Mouse (Mus musculus): ENCODE measurements around the gene Htra3. TPM values are rescaled to one million over a fixed set of nuclear protein-coding genes. Genes with fewer than 3 reads are reported as not detected.

Gene Htra3
- 25.6 and 29.3 TPM in 2 replicates for polyA plus RNA-seq (2015; fragmentation: Nextera tagmentation; extraction: Ambion mirVana)

DNA sequence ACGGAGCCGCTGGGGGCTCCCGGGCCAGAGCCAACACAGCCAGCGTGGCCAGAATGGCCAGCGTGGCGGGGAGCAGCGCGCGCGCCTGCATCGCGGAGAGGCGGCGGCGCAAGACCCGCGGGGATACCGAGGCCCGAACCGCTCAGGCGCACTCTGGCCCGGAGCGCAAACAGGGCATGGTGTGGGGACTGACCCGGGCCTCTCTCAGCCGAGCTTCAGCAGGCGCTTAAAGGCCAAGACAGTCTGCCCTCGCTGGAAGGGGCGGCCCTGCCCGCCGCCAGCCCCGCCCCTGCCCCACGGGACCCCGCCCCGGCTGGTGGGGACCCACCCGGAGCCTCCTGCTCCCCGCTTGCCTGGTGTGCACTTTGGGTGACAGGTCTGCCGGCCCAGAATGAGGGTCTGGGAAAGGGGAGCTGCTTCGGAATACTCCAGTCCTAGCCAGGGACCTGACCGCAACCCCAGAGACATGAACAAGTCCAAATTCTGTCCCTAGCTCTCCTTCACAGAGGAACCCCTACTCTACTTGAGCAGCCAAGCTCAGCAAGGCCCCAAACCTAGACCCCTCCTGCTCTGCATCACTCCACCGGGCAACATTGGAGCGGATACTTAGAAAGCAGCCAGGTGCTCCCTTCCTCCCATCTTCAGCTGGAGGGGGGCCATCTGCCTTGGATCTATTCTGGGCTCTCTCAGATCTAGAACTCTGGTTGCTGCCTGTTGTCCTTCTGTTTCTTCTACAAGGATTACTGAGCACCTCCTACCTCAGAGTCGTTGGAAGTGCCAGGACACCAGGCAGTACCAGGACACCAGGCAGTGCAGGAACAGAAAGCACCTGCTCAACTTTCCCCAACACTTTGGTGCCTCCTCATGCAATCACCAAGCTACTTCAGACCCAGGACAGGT, at the start of gene Htra3:
TSS of gene Htra3 (minus strand) at position 527 of the 900 bp plus-strand sequence.

Other genes with a start within 250 kb of the Htra3 start
- gene Cpz, start 154.1 kb downstream of the Htra3 start, polyA plus RNA-seq (2015; fragmentation: Nextera tagmentation; extraction: Ambion mirVana), result 2.9 and 3.6 TPM in 2 replicates
- gene Trmt44, start 104.7 kb downstream of the Htra3 start, polyA plus RNA-seq (2015; fragmentation: Nextera tagmentation; extraction: Ambion mirVana), result 3.8 and 4.8 TPM in 2 replicates
- gene Acox3, start 96.7 kb downstream of the Htra3 start, polyA plus RNA-seq (2015; fragmentation: Nextera tagmentation; extraction: Ambion mirVana), result 13.4 and 14.5 TPM in 2 replicates
- gene Sh3tc1, start 60.2 kb upstream of the Htra3 start, polyA plus RNA-seq (2015; fragmentation: Nextera tagmentation; extraction: Ambion mirVana), result 1.5 and 1.7 TPM in 2 replicates
- gene Ablim2, start 78.1 kb upstream of the Htra3 start, polyA plus RNA-seq (2015; fragmentation: Nextera tagmentation; extraction: Ambion mirVana), result 33.3 and 38.1 TPM in 2 replicates
- gene Afap1, start 213.5 kb upstream of the Htra3 start, polyA plus RNA-seq (2015; fragmentation: Nextera tagmentation; extraction: Ambion mirVana), result 39.1 and 39.6 TPM in 2 replicates

Measured in neural tube, postnatal 0 days (tissue).